Comparison of ENCODE assay signal across 9 mouse cellular contexts in the genomic region with DNA sequence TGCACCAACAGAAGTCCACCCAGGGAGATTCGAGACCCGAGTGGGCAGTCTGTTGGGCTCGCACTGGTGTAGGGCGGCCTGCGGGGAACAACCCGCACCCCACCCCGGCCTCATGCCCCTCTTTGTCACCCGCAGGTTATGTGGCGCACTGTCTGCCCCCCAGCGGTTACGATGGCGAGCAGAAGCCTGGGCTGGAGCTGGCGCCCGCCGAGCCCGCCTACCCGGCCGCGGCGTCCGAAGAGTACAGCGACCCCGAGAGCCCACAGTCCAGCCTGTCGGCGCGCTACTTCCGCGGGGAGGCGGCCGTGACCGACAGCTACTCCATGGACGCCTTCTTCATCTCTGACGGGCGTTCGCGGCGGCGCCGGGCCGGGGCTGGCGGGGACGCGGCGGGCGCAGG. TPM values are rescaled to one million over a fixed set of nuclear protein-coding genes. Genes with fewer than 3 reads are reported as not detected.
A peak's percentile ranks its signal among the peaks of the same experiment; 100 is the strongest.
DNase-seq lines count a peak whose midpoint lies in the region; ATAC-seq and TF ChIP-seq lines count a peak whose summit lies in the region.
"Had no signal": no experiment of that assay in that cellular context is flagged by ENCODE, and none has a peak within 500 bp of the region (broad histone marks: within the 10 kb centered on the region; RNA-seq: fewer than 3 reads in every experiment).

No protein-coding gene starts in this region.

- peaks cover 65% of the 10 kb centered on the region for H3K27me3 ChIP-seq in heart, postnatal 0 days (ENCODE audit: control insufficient read depth, insufficient read depth, low read length)
- H3K27me3 ChIP-seq in embryonic facial prominence, embryonic 12.5 days = peaks cover 76% of the 10 kb centered on the region
- H3K27me3 ChIP-seq in intestine, embryonic 14.5 days (replicated peaks; ENCODE audit: control insufficient read depth, insufficient read depth, low read length) = peaks cover 73% of the 10 kb centered on the region
- H3K27me3 ChIP-seq in midbrain, embryonic 16.5 days (ENCODE audit: control insufficient read depth, insufficient read depth, low read depth, low read length) = no peaks in the 10 kb centered on the region

- no peaks in the 10 kb centered on the region for H3K36me3 ChIP-seq in heart, postnatal 0 days (replicated peaks; ENCODE audit: control insufficient read depth, insufficient read depth, low read length)
- no peaks in the 10 kb centered on the region for H3K36me3 ChIP-seq in embryonic facial prominence, embryonic 12.5 days
- H3K36me3 ChIP-seq in intestine, embryonic 14.5 days (ENCODE audit: control insufficient read depth, insufficient read depth, low read length) = no peaks in the 10 kb centered on the region
- H3K36me3 ChIP-seq in midbrain, embryonic 16.5 days (ENCODE audit: control insufficient read depth, insufficient read depth, low read length) = peaks cover 3% of the 10 kb centered on the region; the same call in 1 of the 2 replicates
- H3K36me3 ChIP-seq: G1E had no signal

- ATAC-seq in heart, postnatal 0 days (ENCODE audit: insufficient read depth, low read depth) = peak; percentile 21; the same call in 1 of the 2 replicates
- ATAC-seq in embryonic facial prominence, embryonic 12.5 days (ENCODE audit: insufficient number of reproducible peaks, insufficient read depth, low FRiP score, low TSS enrichment) = no peak
- ATAC-seq in intestine, embryonic 14.5 days (replicated peaks; ENCODE audit: low FRiP score, low TSS enrichment, low read depth) = no peak
- peak; percentile 3; the same call in 1 of the 2 replicates for ATAC-seq in midbrain, embryonic 16.5 days

- H3K9me3 ChIP-seq in heart, postnatal 0 days (replicated peaks; ENCODE audit: control insufficient read depth, low read length) = no peaks in the 10 kb centered on the region
- H3K9me3 ChIP-seq in embryonic facial prominence, embryonic 12.5 days = no peaks in the 10 kb centered on the region
- no peaks in the 10 kb centered on the region for H3K9me3 ChIP-seq in intestine, embryonic 14.5 days (ENCODE audit: control insufficient read depth, low read length)
- H3K9me3 ChIP-seq in midbrain, embryonic 16.5 days (replicated peaks; ENCODE audit: control insufficient read depth, low read length, poor library complexity, severe bottlenecking) = no peaks in the 10 kb centered on the region

- no peak for TF ChIP-seq EP300 in heart, postnatal 0 days (IDR thresholded peaks at IDR 0.05; ENCODE audit: low read depth)

- no peak overlapping the region for H3K9ac ChIP-seq in heart, postnatal 0 days (replicated peaks; ENCODE audit: low read depth, low read length)
- 0 out of 2 replicates have a peak overlapping the region, but pooled peaks have one; percentile 48 for H3K9ac ChIP-seq in embryonic facial prominence, embryonic 12.5 days
- H3K9ac ChIP-seq in intestine, embryonic 14.5 days (ENCODE audit: low read length) = no peak overlapping the region
- H3K9ac ChIP-seq in midbrain, embryonic 16.5 days (ENCODE audit: low read depth, low read length) = peak overlapping the region; percentile 51

- H3K4me1 ChIP-seq in heart, postnatal 0 days (ENCODE audit: control insufficient read depth, insufficient read depth) = 0 out of 2 replicates have a peak, but pooled peaks cover 3% of the 10 kb centered on the region
- peaks cover 14% of the 10 kb centered on the region; the same call in 1 of the 2 replicates for H3K4me1 ChIP-seq in embryonic facial prominence, embryonic 12.5 days
- peaks cover 4% of the 10 kb centered on the region; the same call in 1 of the 2 replicates for H3K4me1 ChIP-seq in intestine, embryonic 14.5 days (replicated peaks; ENCODE audit: control insufficient read depth, insufficient read depth, low read length)
- peaks cover 10% of the 10 kb centered on the region; the same call in 1 of the 2 replicates for H3K4me1 ChIP-seq in midbrain, embryonic 16.5 days (ENCODE audit: control insufficient read depth, insufficient read depth, low read length)

- TF ChIP-seq CTCF in heart, postnatal 0 days (IDR thresholded peaks at IDR 0.05; ENCODE audit: low read depth) = 0 out of 2 replicates have a peak, but pooled peaks have one; percentile 0

- H3K27ac ChIP-seq in heart, postnatal 0 days (ENCODE audit: low read depth) = no peak overlapping the region
- no peak overlapping the region for H3K27ac ChIP-seq in embryonic facial prominence, embryonic 12.5 days
- H3K27ac ChIP-seq in intestine, embryonic 14.5 days (ENCODE audit: low read depth) = no peak overlapping the region
- no peak overlapping the region; the same call in 1 of the 2 replicates for H3K27ac ChIP-seq in midbrain, embryonic 16.5 days (ENCODE audit: low read length)

- WGBS in heart, postnatal 0 days = 6% methylated on average over 38 of the region's 45 CpGs
- 6% methylated on average over 44 of the region's 45 CpGs for WGBS in embryonic facial prominence, embryonic 12.5 days
- WGBS in intestine, embryonic 14.5 days = 6% methylated on average over 44 of the region's 45 CpGs
- WGBS in midbrain, embryonic 16.5 days = 4% methylated on average over 44 of the region's 45 CpGs

- DNase-seq in heart, postnatal 0 days (ENCODE audit: low spot score) = no peak
- no peak for DNase-seq in heart, adult 11 months
- no peak for DNase-seq in intestine, embryonic 14.5 days (ENCODE audit: low spot score)
- DNase-seq in adrenal gland, postnatal 25 days = no peak
- DNase-seq in urinary bladder, postnatal 10 days (ENCODE audit: low spot score) = no peak
- DNase-seq in urinary bladder, postnatal 36 days (ENCODE audit: low spot score in 2 of 2) = no peak

- peak overlapping the region; percentile 39 for H3K4me3 ChIP-seq in heart, postnatal 0 days (ENCODE audit: low read depth, low read length)
- H3K4me3 ChIP-seq in embryonic facial prominence, embryonic 12.5 days = peak overlapping the region; percentile 47
- H3K4me3 ChIP-seq in intestine, embryonic 14.5 days (ENCODE audit: low read depth, low read length) = peak overlapping the region; percentile 37
- peak overlapping the region; percentile 36 for H3K4me3 ChIP-seq in midbrain, embryonic 16.5 days (ENCODE audit: low read depth, low read length)

- H3K4me2 ChIP-seq in heart, postnatal 0 days (ENCODE audit: low read depth, low read length) = peak overlapping the region; percentile 50
- H3K4me2 ChIP-seq in embryonic facial prominence, embryonic 12.5 days (replicated peaks) = peak overlapping the region; percentile 60
- H3K4me2 ChIP-seq in intestine, embryonic 14.5 days (ENCODE audit: low read length) = peak overlapping the region; percentile 62
- H3K4me2 ChIP-seq in midbrain, embryonic 16.5 days (ENCODE audit: low read length) = peak overlapping the region; percentile 49

RNA-seq across cellular contexts. Expression of gene Scrt2, which starts 11.6 kb away (rescaled TPM):
- total RNA-seq in heart, postnatal 0 days (2014; rRNA removed; ENCODE audit: low replicate concordance) = not detected in 2 replicates
- polyA plus RNA-seq in heart, postnatal 0 days (2015; fragmentation: Nextera tagmentation; extraction: Ambion mirVana) = not detected in 2 replicates
- polyA plus RNA-seq in embryonic facial prominence, embryonic 12.5 days (2016; fragmentation: Nextera tagmentation; extraction: Ambion mirVana) = 1.4 and 1.9 TPM in 2 replicates
- 0.07 and 0.08 TPM in 2 replicates for polyA plus RNA-seq in intestine, embryonic 14.5 days (2014; fragmentation: Nextera tagmentation; extraction: Ambion mirVana)
- polyA plus RNA-seq in midbrain, embryonic 16.5 days (2015; fragmentation: Nextera tagmentation; extraction: Ambion mirVana) = 5.8 and 7.7 TPM in 2 replicates
- total RNA-seq in adrenal gland, postnatal 25 days (2021) = 0.36 TPM in 1 of 2 replicates, not detected in the other
- polyA plus RNA-seq: G1E had no signal

RNA-seq across cellular contexts. Expression of gene Srxn1, which starts 12.4 kb away (rescaled TPM):
- 10.9 and 13.7 TPM in 2 replicates for total RNA-seq in heart, postnatal 0 days (2014; rRNA removed; ENCODE audit: low replicate concordance)
- polyA plus RNA-seq in heart, postnatal 0 days (2015; fragmentation: Nextera tagmentation; extraction: Ambion mirVana) = 9.5 and 10.2 TPM in 2 replicates
- polyA plus RNA-seq in embryonic facial prominence, embryonic 12.5 days (2016; fragmentation: Nextera tagmentation; extraction: Ambion mirVana) = 10.7 and 13.6 TPM in 2 replicates
- 12.0 and 12.4 TPM in 2 replicates for polyA plus RNA-seq in intestine, embryonic 14.5 days (2014; fragmentation: Nextera tagmentation; extraction: Ambion mirVana)
- 21.8 and 25.4 TPM in 2 replicates for polyA plus RNA-seq in midbrain, embryonic 16.5 days (2015; fragmentation: Nextera tagmentation; extraction: Ambion mirVana)
- 131 and 337 TPM in 2 replicates for total RNA-seq in adrenal gland, postnatal 25 days (2021)

RNA-seq across cellular contexts. Expression of gene Tcf15, which starts 50.4 kb away (rescaled TPM):
- 32.5 and 36.8 TPM in 2 replicates for total RNA-seq in heart, postnatal 0 days (2014; rRNA removed; ENCODE audit: low replicate concordance)
- polyA plus RNA-seq in heart, postnatal 0 days (2015; fragmentation: Nextera tagmentation; extraction: Ambion mirVana) = 23.0 and 23.2 TPM in 2 replicates
- 12.2 and 14.7 TPM in 2 replicates for polyA plus RNA-seq in embryonic facial prominence, embryonic 12.5 days (2016; fragmentation: Nextera tagmentation; extraction: Ambion mirVana)
- 14.4 and 15.9 TPM in 2 replicates for polyA plus RNA-seq in intestine, embryonic 14.5 days (2014; fragmentation: Nextera tagmentation; extraction: Ambion mirVana)
- polyA plus RNA-seq in midbrain, embryonic 16.5 days (2015; fragmentation: Nextera tagmentation; extraction: Ambion mirVana) = 0.69 and 1.0 TPM in 2 replicates
- total RNA-seq in adrenal gland, postnatal 25 days (2021) = 3.6 and 5.0 TPM in 2 replicates
- total RNA-seq: G1E had no signal
- polyA plus RNA-seq: G1E had no signal

Comparison
In these comparisons a context has a peak if more than half of its experiments do, and no peak if none do; other contexts are left out.
1. ATAC-seq: peak in heart, postnatal 0 days (single experiment) and midbrain, embryonic 16.5 days (single experiment); none in embryonic facial prominence, embryonic 12.5 days (single experiment) and intestine, embryonic 14.5 days (single experiment).
2. H3K9ac ChIP-seq: peak in embryonic facial prominence, embryonic 12.5 days (single experiment) and midbrain, embryonic 16.5 days (single experiment); none in heart, postnatal 0 days (single experiment) and intestine, embryonic 14.5 days (single experiment).
3. Peak in every context shown above with its lines, with median percentiles within 50 percentile points of each other: H3K4me2 ChIP-seq and H3K4me3 ChIP-seq.